Mouse (Mus musculus) hindbrain, embryonic 16.5 days (tissue): ENCODE results near the gene Rabl6. TPM values are rescaled to one million over a fixed set of nuclear protein-coding genes. Genes with fewer than 3 reads are reported as not detected.

Experiments
- ATAC-seq: fragments of 200-750 bp; cut with Nextera tagmentation; 2 replicates; pipeline ENCODE4 v1.8.0; 2017; ENCODE audit warnings: moderate TSS enrichment, moderate library complexity
- H3K27ac ChIP-seq: fragments of 300-500 bp; sonication (generic); 2 replicates; pipeline ENCODE4 v1.5.1; 2014; ENCODE audit warnings: low read depth, mild to moderate bottlenecking, control low read depth, low read length, moderate library complexity
- H3K27me3 ChIP-seq: fragments of 300-500 bp; sonication (generic); replicated peaks from 2 replicates; pipeline ENCODE4 v1.6.1; 2014; ENCODE audit warnings: low read length; ENCODE audit not compliant: control insufficient read depth, insufficient read depth
- H3K36me3 ChIP-seq: fragments of 300-500 bp; sonication (generic); 2 replicates; pipeline ENCODE4 v1.6.1; 2014; ENCODE audit warnings: mild to moderate bottlenecking, low read length, moderate library complexity, mixed read lengths; ENCODE audit not compliant: control insufficient read depth, insufficient read depth
- H3K4me1 ChIP-seq: fragments of 300-500 bp; sonication (generic); 2 replicates; pipeline ENCODE4 v1.6.1; 2014; ENCODE audit warnings: low read depth, low read length; ENCODE audit not compliant: control insufficient read depth, insufficient read depth
- H3K4me2 ChIP-seq: fragments of 300-500 bp; sonication (generic); 2 replicates; pipeline ENCODE4 v1.6.1; 2014; ENCODE audit warnings: mild to moderate bottlenecking, low read length, control low read depth, moderate library complexity
- H3K4me3 ChIP-seq: fragments of 300-500 bp; sonication (generic); 2 replicates; pipeline ENCODE4 v1.5.1; 2014; ENCODE audit warnings: mild to moderate bottlenecking, low read length, control low read depth, moderate library complexity
- H3K9ac ChIP-seq: fragments of 300-500 bp; sonication (generic); 2 replicates; pipeline ENCODE4 v1.6.1; 2014; ENCODE audit warnings: low read depth, mild to moderate bottlenecking, control low read depth, low read length, moderate library complexity
- H3K9me3 ChIP-seq: fragments of 300-500 bp; sonication (generic); 2 replicates; pipeline ENCODE4 v1.6.1; 2014; ENCODE audit warnings: mild to moderate bottlenecking, low read length, moderate library complexity; ENCODE audit not compliant: control insufficient read depth
- WGBS: fragments of 180-500 bp; shearing (Covaris S2); extraction: QIAGEN DNeasy Blood & Tissue Kit; methylation state at CpG from one replicate; pipeline ENCODE4 v1.1.7; 2014; 5-methylcytosine and 5-hydroxymethylcytosine counted together
- polyA plus RNA-seq: library from polyadenylated mRNA; unstranded; fragments of >200 nt; fragmentation: Nextera tagmentation; extraction: Ambion mirVana; gene quantifications from 2 replicates; pipeline ENCODE4 v1.2.1, GENCODE M21; 2015

Rabl6 gene
- polyA plus RNA-seq, 1 experiment from 2014 or later: 65.3 TPM

DNA sequence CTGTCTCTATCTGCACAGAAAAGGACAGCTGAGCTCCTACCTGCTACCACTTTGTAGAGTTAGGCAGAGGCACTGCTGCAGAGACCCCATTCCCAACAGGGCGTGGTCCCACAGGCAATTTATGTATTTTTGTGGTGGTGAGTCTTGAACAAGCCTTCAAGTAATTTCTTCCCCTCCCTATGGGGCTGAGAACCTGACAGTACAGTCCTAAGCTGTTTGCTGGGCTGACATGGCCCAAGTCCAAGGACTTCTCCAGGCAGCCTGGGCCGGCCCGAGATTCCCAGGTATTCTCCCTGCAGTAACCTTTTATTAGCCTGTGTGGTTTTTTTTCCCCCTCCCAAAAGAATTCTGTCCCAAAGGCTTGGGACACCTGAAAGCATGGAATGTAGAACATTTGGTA lies 24.2 kb downstream of the Rabl6 start:
- Histone ChIP-seq H3K9ac (no peak overlapping the region), H3K4me1 (peaks cover 33% of the 10 kb centered on the region), H3K4me2 (no peak overlapping the region), H3K36me3 (peaks cover 20% of the 10 kb centered on the region), H3K27me3 (peaks cover 17% of the 10 kb centered on the region), H3K4me3 (no peak overlapping the region), H3K9me3 (no peaks in the 10 kb centered on the region), H3K27ac (no peak overlapping the region)
- ATAC-seq: no peak
- WGBS: 90% methylated on average over 3 of the region's 3 CpGs

DNA sequence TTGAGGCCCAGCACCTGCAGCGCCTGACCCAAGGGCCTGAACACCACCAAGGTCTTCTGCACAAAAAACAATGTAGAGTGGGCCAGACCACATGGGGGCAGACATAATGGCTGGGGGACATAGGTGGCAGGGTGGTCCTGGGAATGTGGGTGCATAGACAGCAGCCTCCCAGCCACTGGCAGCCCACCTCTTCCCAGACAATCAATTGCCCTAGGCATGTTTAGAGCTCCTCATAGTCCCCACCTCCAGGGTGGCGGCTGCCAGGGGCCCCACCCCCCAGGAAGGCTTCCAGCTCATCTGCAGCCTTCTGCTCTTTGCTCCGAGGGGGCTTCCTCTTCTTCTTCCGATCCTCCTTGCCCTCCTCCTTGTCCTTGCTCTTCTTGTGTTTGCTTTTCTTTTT lies 24.8 kb downstream of the Rabl6 start:
- 77% methylated on average over 4 of the region's 4 CpGs for WGBS
- no peak for ATAC-seq
- H3K9me3 ChIP-seq: peaks cover under 1% of the 10 kb centered on the region; the same call in 1 of the 2 replicates
- H3K4me1 ChIP-seq: peaks cover 34% of the 10 kb centered on the region
- peaks cover 23% of the 10 kb centered on the region for H3K27me3 ChIP-seq
- no peak overlapping the region for H3K27ac ChIP-seq
- H3K36me3 ChIP-seq: peaks cover 23% of the 10 kb centered on the region
- H3K4me2 ChIP-seq: no peak overlapping the region
- no peak overlapping the region for H3K9ac ChIP-seq
- H3K4me3 ChIP-seq: no peak overlapping the region

DNA sequence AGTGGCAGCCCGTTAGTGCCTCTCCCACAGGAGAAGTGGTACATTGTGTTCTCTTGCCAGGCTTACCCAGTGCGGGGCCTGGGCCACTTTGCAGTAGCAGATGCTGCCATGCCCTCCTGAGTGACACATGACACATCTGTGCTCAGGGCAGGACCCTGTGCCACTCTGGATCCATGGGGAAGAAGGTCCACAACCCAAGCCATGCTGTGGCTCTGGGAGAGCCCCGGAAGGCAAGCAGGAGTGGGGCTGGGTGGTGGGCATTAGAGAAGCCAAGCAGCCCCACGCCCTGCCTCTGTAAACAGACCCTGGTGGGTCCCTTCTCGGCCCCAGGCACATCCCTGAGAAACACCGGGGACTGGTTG lies 25.2 kb downstream of the Rabl6 start:
- ATAC-seq: no peak
- Histone ChIP-seq H3K9me3 (peaks cover 3% of the 10 kb centered on the region; the same call in 1 of the 2 replicates), H3K4me1 (peaks cover 37% of the 10 kb centered on the region), H3K27ac (no peak overlapping the region; the same call in 1 of the 2 replicates), H3K36me3 (peaks cover 23% of the 10 kb centered on the region), H3K4me3 (no peak overlapping the region), H3K4me2 (no peak overlapping the region), H3K27me3 (peaks cover 27% of the 10 kb centered on the region), H3K9ac (no peak overlapping the region)
- WGBS: 55% methylated on average over 6 of the region's 6 CpGs

DNA sequence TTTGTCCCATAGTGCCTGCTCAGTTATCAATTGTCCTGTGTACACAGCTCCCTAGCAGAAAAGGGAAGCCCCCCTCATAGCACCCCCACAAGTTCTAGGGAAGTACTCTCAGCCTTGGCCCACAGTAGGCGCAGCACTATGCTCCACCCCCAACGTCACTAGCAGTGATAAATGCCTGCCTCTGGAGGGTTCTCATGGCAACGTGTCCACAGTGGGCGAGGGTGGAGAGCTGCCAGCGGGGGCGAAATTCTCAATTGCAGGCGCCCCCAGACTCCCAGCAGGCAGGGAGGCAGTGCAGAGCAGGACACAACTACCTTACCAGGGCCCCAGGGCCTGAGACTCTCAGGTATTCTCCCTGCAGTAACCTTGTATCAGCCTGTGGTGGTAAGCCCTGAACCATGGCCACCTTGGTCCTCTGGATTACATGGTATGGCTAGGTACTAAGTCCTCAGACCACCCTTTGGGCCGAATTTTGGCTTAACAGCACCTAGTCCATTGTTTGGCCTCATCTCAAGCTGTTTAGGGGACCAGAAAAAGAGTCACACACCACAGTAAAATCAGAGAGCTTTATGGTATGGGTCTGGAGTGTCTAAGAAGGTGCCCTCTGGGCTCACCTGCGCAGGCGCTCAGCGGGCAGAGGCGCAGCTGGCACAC lies 25.7 kb downstream of the Rabl6 start:
- Histone ChIP-seq H3K27ac (peak overlapping the region; percentile 48), H3K9ac (no peak overlapping the region), H3K27me3 (peaks cover 32% of the 10 kb centered on the region), H3K4me2 (no peak overlapping the region), H3K9me3 (peaks cover 3% of the 10 kb centered on the region; the same call in 1 of the 2 replicates), H3K4me3 (no peak overlapping the region), H3K36me3 (peaks cover 23% of the 10 kb centered on the region), H3K4me1 (peaks cover 42% of the 10 kb centered on the region)
- WGBS: 41% methylated on average over 12 of the region's 12 CpGs
- ATAC-seq: peak; percentile 38

DNA sequence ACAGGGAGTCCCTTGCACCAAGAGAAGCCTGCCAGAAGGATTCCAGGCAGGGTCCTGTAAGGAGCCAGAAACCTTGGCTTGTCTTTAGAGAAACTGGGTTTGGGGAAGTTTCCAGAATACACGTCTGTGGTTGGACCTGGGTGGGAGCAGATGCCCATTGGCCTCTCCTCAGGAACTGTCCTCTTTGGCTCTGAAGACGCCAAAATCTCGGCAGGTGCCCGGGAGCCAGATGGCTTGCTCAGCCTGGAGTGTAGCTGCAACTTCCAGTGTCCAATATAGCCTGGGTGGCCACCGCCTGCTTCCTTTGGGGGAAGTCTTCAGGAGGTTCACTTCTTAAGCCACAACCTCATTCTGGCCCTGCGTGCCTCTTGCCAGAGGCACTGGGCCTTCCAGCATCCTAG lies 26.4 kb downstream of the Rabl6 start:
- H3K9me3 ChIP-seq: peaks cover 3% of the 10 kb centered on the region; the same call in 1 of the 2 replicates
- H3K4me3 ChIP-seq: no peak overlapping the region; the same call in 1 of the 2 replicates
- peaks cover 38% of the 10 kb centered on the region for H3K27me3 ChIP-seq
- peak overlapping the region; percentile 45; the same call in 1 of the 2 replicates for H3K9ac ChIP-seq
- peaks cover 46% of the 10 kb centered on the region for H3K4me1 ChIP-seq
- H3K36me3 ChIP-seq: peaks cover 27% of the 10 kb centered on the region
- H3K4me2 ChIP-seq: peak overlapping the region; percentile 83
- 26% methylated on average over 6 of the region's 6 CpGs for WGBS
- ATAC-seq: peak; percentile 7; the same call in 1 of the 2 replicates
- peak overlapping the region; percentile 48 for H3K27ac ChIP-seq

DNA sequence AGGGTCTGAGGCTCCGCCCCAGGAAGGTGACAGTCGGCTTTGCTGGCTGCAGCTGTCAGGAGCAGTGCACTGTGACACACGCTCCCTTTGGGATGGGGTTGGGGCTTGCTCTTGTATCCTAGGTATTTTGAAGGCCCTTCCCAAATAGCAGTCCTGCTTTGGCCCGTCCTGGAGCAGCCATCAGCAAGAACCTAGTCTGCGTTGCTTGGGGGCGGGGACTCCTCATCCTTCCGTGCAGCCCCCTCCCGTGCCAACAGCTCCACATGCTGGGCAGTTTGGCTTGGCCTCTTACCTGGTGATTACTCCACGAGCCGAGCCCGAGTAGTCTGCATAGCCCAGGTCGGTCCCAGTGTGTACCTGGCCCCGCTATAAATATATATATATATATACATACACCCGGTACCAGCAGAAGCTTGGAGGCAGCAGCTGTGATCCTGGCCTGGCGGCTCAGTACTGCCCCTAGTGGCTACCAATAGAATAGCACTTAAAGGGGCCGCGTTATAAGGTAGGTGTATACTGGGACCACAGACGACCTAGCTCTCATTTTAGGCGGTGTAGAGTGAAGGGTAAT lies 26.9 kb downstream of the Rabl6 start, which contains the start of gene Ajm1:
Gene Ajm1, minus strand, starts transcription at position 464 of the 571 bp plus-strand sequence.
- peaks cover 3% of the 10 kb centered on the region; the same call in 1 of the 2 replicates for H3K9me3 ChIP-seq
- H3K4me2 ChIP-seq: peak within 1 kb of the TSS; percentile 83
- peaks cover 29% of the 10 kb centered on the region for H3K36me3 ChIP-seq
- peak within 1 kb of the TSS; percentile 54 for H3K27ac ChIP-seq
- 4% methylated on average over 19 of the region's 19 CpGs for WGBS
- H3K4me3 ChIP-seq: peak within 1 kb of the TSS; percentile 59
- H3K4me1 ChIP-seq: peaks cover 46% of the 10 kb centered on the region
- ATAC-seq: peak; percentile 79
- peaks cover 44% of the 10 kb centered on the region for H3K27me3 ChIP-seq
- peak within 1 kb of the TSS; percentile 75 for H3K9ac ChIP-seq

DNA sequence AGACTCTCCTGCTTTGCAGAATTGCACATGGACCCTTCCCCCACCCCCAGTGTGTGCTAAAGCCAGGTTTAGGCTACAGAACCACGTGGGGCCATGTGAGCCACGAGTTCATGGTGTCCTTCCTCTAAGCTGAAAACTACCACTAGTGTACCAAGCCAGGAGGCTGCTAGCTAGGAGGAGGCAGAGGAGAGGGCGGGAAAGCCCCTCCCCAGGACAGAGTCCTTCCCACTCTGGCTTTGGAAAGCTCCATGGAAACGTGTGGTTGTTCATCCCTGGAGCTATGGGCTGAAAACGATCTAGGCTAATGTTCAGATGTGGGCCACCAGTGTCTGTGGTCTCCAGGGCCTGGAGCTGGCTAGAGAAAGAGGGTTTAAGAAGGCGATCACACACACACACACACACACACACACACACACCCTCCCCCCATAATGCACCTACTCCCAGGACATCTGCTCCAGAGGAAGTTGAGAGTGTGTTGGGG lies 27.7 kb downstream of the Rabl6 start:
- no peak overlapping the region for H3K27ac ChIP-seq
- H3K4me1 ChIP-seq: peaks cover 47% of the 10 kb centered on the region
- peaks cover 29% of the 10 kb centered on the region for H3K36me3 ChIP-seq
- peak overlapping the region; percentile 83 for H3K4me2 ChIP-seq
- H3K4me3 ChIP-seq: peak overlapping the region; percentile 59
- peak overlapping the region; percentile 75 for H3K9ac ChIP-seq
- peaks cover 48% of the 10 kb centered on the region for H3K27me3 ChIP-seq
- peaks cover 3% of the 10 kb centered on the region; the same call in 1 of the 2 replicates for H3K9me3 ChIP-seq
- 0 out of 2 replicates have a peak, but pooled peaks have one; percentile 0 for ATAC-seq
- WGBS: 40% methylated on average over 6 of the region's 6 CpGs

DNA sequence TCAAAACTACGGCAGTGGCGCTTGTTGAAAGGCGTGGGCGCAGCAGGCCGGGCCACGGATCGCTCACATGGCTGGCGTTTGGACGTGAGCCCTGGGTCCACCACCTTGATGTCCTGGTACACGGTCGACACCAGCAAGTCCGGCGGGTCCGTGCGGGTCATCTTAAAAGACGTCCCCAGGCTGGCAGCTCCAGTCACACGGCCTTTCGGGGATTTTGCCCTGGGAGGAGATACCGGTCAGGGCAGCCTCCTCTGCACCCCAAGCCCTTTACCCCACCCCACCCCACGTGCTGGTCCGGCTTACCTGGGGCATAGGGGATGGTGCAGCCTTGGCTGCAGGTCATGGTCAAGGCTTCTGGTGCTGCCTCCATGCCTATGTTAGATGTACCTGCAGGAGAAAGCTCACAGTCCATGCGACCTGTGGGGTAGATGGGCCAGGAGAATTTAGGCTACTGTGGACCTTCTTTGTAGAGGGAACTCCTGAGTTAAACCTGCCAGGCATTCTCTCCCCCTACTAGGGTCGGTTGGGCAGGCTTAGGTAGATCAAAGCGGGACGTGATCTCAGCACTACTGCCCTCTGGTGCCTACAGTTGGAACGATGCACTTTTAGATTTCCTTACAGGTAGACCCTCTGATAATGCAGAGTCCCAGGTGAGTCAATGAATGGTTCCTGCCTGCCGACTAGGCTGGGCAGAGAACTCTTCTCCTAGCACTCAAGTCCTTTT lies 28.4 kb downstream of the Rabl6 start:
- no peak overlapping the region for H3K27ac ChIP-seq
- H3K4me2 ChIP-seq: peak overlapping the region; percentile 83
- H3K9ac ChIP-seq: peak overlapping the region; percentile 75; the same call in 1 of the 2 replicates
- peaks cover 27% of the 10 kb centered on the region for H3K36me3 ChIP-seq
- no peak for ATAC-seq
- WGBS: 11% methylated on average over 27 of the region's 27 CpGs
- peak overlapping the region; percentile 14 for H3K4me3 ChIP-seq
- peaks cover 48% of the 10 kb centered on the region for H3K27me3 ChIP-seq
- peaks cover 52% of the 10 kb centered on the region for H3K4me1 ChIP-seq
- H3K9me3 ChIP-seq: peaks cover 3% of the 10 kb centered on the region; the same call in 1 of the 2 replicates
